Mouse (Mus musculus) embryo, embryonic 10 days (tissue): ENCODE data around the gene Nt5c2.

Experiments
- DNase-seq: peaks from one replicate; pipeline ENCODE4 v3.0.0-alpha.2; 2015; ENCODE audit warnings: low spot score

Gene Nt5c2

GRCm38 (mm10) chr19:46966330-46966729 lies 48.6 kb downstream of the Nt5c2 start:
- no peak for DNase-seq

DNA sequence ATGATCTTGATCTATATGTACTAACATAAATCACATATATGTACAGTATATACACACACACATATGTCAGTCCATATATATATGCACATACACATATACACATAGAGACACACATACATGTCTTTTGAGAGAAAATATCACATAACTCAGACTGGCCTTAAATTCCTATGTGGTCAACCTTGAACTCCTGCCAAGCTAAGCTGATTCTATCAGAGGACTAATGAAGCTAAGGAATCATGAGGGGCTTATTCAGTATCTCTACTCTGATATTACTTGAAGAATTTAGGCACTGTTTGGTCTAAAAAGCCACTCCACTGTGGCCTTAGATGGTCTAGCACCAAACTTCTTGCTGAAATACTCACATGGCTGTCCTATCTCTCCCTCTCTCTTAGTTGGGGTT lies 49.5 kb downstream of the Nt5c2 start:
- DNase-seq, result no peak

DNA sequence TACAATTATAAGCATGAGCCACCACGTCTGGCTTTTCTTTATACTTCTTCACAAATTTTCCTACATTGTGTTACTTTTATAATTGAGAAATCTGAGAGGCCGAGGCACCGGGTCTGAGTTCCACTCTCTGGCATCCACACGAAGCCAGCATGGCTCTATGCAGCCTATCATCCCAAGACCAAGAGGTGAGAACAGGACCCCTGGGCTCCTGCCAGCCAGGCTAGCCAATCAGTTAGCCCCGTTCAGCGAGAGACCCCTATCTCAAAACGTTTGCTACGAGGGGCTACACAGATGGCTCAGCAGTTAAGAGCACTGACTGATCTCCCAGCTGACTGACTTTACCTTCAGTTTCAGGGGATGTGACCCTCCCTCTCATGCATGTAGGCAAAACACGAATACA lies 50.6 kb downstream of the Nt5c2 start:
- no peak for DNase-seq

- no peak for DNase-seq
Measured at GRCm38 (mm10) chr19:46963440-46963839, 51.5 kb downstream of the Nt5c2 start.

GRCm38 (mm10) chr19:46962841-46963240 lies 52.1 kb downstream of the Nt5c2 start:
- no peak for DNase-seq

DNA sequence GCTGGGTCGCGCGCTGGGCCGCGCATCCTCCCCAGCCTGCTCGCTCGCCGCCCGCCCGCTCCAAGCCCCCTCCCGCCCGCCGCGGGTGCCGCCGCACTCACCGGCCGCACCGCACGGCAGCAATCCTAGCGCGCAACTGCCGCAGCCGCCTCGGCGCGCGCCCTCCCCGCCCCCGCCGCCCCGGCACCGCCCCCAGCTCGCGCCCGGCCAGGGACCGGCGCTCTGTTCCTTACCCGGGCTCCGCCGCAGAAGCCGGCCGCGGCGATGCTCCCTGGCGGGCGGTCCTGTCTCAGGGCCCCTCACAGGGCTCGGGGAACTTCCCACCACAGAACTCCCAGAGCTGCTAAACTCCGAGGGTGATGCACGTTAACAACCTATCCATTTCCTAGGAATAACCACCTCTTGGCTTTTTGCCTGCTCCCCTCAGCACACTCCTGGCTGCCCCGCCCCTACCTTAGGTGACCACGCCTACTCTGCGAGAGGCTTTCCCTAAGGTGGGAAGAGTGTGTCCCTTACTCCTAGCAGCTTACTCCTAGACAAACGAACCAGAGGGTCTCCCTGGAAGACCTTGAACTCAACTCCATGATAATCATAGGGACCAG lies 52.7 kb downstream of the Nt5c2 start:
- DNase-seq, result peak; percentile 88

DNA sequence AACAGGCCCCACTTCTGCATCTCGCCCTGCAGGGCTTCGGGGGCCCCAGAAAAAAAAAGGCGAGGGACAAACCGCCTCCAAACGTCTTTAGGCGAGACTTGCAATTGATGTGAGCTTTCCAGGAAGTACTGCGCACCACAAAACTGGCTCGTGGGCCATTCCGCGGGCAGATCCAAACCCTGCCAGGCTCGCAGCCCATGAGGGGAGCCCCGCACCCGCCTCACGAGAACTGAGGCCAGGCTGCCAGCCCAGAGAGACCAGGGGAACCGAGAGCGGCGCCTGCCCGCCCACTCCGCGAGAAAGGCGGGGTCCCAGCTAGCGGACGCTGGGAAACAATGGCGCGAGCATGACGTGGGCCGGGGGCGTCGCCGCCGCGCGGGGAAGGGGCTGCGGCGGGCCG lies 53.3 kb downstream of the Nt5c2 start:
- peak; percentile 86 for DNase-seq

- no peak for DNase-seq
Measured at GRCm38 (mm10) chr19:46961047-46961651, 53.8 kb downstream of the Nt5c2 start.

DNA sequence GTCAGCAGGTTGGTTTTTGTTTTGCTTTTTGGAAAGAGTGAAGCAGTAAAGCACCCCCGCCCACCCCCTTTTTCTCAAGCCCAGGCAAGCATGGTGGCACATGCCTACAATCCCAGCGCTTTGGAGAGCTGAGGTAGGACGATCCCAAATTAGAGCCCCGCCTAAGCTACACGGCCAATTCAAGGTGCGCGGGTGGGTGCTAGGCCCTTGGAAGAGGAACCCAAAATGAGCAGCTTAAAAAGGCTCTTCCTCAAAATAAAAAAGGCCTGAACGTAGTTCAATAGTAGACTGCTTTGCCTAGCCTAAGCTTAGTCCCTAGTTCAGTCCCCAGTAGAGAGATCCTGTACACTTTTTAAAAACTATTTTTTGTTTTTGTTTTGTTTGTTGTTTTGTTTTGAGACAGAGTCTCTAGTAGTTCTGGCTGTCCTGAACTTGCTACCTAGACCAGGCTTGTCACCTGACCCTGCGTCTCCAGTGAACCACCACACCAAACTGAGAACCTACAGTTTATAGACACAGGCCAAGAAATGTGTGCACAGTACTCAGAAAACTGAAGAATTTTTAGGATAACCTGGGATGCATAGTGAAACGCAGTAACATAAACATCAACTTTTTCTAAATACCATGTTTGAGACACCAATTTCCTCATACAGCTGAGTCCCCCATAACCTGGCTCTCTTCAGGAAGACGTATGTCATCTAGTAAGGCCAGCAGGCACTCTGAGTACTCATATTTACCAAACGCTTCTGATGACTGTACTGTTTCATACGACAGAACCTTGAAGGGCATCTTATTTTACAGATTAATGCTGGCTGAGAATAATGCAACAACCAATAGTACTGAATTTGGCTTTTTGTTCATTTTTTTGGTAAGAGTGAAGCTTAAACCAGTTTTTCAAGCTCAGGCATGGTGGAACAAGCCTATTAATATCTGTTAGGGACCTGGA lies 54.6 kb downstream of the Nt5c2 start:
- no peak for DNase-seq

DNA sequence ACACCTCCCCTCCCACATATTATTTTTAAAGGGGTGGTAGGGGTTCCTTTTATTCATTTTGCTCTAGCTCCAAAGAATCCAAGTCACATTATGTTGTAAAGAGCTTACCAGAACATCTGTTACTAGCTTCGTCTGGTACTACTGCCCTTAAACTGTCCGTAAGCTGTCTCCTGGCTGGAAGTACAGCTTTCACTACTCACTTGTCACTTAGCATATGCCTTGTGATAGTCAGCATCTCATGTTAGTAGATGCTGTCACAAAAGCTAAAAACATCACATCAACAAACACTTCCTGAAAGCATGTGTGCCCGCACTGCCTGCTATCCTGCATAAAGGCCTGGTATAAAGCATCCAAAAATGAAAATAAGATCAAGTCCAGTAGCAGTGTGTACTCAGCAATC lies 55.4 kb downstream of the Nt5c2 start:
- DNase-seq, result no peak

DNA sequence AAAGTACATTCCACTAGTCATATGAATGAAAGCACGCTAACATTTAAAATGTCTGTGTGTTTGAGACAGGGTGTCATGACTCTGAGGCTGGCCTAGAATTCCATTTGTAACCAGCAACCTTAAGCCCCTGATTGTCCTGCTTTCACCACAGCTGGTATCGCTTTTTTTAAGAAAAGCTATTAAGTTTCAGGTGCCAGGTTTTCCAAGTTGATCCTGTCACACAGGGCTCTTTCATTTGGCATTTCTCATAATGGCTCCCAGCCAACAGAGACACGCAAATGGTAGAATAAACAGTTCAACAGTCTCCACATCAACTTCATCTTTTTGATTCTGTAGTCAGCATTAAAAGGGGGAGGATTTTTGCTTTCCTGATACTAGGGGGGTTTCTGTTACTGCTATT lies 56.4 kb downstream of the Nt5c2 start:
- DNase-seq, result no peak

DNA sequence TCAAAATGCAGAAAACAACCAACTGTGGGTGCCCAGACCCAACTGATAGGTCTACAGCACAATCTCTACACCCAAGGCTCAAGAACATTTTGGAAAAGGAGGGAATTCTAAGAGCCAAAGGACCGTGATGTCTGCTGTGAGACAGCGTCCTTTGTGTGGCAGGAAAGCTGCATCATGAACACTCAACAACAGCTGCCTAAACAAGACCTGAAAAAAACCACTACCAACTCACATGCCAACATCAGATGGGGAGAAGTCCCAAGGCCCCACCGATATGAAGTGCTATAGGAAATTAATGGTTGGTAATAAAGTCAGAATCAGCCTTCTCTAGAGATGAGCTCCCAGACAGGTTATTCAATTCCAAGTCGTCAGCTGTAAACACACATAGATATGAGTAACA lies 57.0 kb downstream of the Nt5c2 start:
- DNase-seq, result no peak

GRCm38 (mm10) chr19:46957001-46957400 lies 58.0 kb downstream of the Nt5c2 start:
- no peak for DNase-seq

DNA sequence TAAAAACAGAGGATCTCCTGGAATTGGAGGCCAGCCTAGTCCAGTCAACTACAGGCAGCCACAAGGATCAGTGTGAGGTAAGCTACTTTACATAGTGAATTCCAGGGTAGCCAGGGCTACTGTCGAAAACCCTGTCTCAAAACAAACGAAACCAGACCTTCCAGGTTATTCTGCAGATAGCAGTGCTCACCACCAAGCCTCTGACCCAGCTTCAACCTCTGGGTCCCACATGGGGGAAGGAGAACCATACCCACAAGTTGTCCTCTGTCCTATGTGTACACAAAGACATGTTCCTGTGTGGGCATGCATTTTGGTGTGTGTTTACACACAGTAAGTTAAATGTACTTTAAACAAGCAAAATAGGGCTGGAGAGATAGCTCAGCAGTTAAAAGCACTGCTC lies 58.5 kb downstream of the Nt5c2 start:
- no peak for DNase-seq

GRCm38 (mm10) chr19:46955630-46956029 lies 59.3 kb downstream of the Nt5c2 start:
- no peak for DNase-seq

DNA sequence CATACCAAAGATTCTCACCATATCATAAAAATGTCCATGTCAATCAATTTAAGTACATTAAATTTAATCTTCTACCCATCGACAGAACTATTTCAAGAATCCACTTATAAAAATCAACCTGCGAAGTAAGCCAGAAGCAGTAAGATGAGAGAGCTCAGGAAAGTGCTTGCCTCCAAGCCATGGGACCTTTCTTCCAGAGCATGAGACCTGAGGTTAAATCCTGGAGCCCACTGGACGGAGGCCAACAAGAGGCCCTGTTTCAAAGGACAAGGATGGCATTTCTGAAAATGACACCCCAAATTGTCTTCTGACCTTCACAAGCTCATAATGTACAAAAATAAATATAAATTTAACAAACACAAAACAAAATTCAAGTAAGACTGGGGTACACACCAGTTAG lies 61.4 kb downstream of the Nt5c2 start:
- no peak for DNase-seq

DNA sequence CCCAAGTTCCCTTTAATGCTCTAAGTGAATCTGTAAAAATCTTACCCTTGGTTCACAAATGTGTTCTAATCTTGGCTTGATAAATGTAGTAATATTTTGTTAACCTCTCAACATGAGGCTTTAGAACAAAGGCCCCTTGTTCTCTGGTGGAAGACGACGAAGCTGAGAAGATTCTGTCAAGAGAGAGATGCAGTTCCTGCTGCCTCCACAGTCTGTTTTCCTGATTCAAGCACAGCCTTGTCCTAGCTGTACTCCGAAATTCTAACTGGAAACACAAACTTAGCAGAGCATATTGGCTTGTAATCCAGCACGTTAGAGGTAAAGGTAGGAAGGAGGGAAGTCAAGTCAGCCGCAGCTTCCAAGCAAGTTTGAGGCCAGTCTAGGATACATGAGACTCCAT lies 62.0 kb downstream of the Nt5c2 start:
- no peak for DNase-seq

DNA sequence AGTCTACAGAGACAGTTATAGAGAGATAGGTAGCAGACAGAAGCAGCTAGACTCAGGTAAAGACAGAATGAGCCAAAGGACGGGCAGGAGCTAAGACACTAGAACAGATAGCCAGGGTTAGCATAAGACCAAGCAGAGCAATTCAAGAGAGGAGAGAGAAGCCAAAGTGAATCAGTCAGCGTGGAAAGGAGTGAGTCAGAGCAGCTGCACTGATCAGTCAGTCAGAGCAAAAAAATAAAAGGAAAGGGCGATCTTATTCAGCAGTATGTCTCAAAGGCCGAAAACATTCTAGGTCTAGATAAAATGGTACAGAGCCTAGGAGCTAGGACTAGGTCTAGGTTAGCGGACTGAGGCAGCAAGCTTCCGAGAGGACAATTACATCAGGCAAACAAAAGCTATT lies 70.6 kb downstream of the Nt5c2 start:
- no peak for DNase-seq

DNA sequence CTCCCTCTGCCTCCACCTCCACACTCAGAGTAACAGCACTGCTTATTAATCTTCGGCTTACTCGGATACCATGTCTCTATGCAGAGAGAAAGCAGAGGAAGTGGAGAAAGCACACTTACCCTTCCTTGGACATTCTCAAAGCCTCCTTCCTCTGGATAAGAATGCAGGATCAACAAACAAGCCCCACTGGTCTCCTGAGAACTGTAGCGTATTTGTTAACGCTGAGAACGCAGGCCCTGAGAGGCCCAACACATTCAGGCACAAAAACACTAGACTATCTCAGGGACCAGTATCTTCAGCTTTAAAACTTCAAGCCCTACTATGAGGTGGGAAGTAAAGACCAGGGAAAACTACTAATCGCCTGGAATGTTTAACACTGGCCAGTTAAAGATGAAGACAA lies 77.8 kb downstream of the Nt5c2 start:
- peak; percentile 14 for DNase-seq

GRCm38 (mm10) chr19:46934025-46934424 lies 80.9 kb downstream of the Nt5c2 start:
- no peak for DNase-seq

- DNase-seq, result no peak
Measured at GRCm38 (mm10) chr19:46932608-46933007, 82.3 kb downstream of the Nt5c2 start.

DNA sequence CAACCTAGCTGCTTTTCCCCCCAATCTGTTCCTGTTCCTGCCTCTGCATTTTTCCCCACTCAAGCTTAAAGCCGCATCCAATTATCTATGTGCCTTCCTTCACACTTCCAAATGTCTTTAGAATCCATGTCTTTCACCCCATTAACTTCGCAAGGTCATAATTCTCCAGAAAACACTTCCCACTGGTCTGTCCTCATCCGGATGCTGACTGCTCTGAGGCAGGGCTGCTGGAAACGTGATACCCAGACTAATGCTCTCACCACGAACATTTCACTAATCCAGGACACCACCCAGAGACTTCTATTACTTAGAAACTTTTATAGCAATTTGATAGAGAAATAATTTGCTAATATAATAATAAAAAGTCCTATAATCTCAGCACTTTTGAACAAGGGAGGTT lies 84.9 kb downstream of the Nt5c2 start:
- no peak for DNase-seq

GRCm38 (mm10) chr19:46929044-46929587 lies 85.8 kb downstream of the Nt5c2 start:
- DNase-seq, result no peak
